Mouse (Mus musculus): ENCODE results near the gene Cd8a.

Gene Cd8a

DNA sequence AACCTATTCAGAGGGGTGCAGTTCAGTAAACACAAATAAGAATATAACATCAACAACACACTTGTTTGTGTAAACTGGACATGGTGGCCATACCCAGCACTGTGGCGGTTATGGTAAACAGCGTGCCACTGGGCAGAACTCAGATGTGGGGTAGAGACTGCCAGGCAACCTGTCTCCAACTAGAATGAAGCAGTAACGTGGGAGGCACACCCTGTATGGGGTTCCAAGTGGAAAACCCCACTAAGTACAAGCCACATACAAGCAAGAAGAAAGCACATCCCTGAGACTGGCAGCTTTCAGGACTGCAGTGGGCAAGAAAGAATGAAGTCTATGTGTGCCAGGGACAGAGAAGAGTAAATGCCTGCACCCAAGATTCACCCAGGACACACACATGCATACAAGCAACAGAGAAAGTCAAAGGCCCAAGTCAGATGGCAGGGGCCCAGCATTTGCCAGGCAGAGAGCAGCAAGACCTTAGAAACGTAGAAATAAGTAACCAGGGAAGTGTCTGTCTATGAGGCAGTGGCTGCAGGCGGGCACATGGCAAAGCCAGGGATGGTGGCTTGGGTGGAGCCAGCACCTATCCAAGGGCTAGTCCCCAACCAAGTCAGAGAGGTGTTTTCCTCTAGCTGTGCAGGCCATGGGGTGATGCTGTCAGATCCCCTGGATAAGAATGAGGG lies 1.0 kb upstream of the Cd8a start:
- DNase-seq = no peak

DNA sequence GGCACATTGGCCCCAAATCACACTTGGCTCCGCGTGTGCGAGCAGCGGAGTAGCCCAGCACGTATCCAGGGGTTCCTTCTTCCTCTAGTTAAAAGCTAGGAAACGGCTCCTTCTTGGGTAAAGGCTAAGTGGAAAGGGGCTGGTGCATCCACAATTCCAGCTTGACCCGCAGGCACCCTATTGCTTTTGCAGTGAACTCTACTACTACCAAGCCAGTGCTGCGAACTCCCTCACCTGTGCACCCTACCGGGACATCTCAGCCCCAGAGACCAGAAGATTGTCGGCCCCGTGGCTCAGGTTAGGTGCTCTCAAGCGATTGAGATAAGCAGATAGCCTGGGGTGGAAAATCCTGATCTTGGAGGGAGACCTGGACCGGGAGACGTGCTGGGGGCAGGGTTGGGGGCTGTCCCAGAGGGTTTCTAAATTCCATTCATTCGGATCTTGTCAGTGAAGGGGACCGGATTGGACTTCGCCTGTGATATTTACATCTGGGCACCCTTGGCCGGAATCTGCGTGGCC lies 1.1 kb downstream of the Cd8a start:
- DNase-seq = no peak

DNA sequence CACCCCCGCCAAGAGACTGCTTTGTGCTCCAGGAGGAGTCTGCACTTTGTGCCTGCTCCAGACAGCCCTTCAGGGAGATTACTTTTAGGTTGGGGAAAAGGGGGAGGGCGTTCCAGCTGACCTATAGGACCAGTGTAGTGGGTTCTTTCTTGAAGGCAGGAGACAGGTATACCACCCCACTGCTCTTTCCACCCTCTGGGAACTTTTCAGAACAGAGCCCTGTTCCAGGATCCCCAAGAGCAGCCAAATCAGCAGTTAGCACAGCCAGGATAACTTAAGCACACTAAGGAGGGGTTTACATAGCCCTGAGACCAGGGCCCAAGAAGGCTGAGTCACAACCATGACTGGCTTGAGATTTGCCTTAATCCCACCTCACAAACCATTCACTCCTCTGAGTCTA lies 1.7 kb downstream of the Cd8a start:
- DNase-seq = no peak

DNA sequence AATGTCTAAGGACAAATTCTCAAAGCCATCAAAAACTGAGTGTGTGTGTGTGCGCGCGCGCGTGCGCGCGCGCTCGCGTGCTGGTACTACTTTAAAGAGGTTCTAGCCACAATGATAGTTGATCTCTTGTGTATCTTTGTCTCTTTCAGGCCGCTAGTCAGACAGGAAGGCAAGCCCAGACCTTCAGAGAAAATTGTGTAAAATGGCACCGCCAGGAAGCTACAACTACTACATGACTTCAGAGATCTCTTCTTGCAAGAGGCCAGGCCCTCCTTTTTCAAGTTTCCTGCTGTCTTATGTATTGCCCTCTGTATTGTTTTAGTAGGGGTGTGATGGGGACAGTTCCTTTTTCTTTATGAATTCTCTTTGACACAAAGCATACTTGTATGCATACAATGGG lies 3.5 kb downstream of the Cd8a start:
- no peak for DNase-seq

DNA sequence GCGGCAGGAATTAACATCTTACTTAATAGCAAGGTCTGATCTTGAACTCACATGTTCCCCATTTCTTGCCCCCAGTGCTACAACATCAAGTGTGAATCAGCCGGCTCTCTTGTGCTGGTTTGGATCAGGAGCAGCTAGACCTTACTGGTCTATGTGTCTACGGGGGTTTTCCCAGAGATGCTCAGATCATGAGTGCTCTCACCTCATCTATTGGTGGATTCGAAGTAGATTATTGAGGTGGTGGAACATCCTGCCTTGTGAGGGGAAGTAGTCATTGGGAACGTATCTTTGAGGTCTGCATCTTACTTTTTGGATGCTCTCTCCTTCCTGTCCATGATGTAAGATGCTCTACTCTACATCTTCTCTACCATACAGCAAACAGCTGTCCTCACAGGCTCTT lies 8.4 kb downstream of the Cd8a start:
- DNase-seq = no peak

DNA sequence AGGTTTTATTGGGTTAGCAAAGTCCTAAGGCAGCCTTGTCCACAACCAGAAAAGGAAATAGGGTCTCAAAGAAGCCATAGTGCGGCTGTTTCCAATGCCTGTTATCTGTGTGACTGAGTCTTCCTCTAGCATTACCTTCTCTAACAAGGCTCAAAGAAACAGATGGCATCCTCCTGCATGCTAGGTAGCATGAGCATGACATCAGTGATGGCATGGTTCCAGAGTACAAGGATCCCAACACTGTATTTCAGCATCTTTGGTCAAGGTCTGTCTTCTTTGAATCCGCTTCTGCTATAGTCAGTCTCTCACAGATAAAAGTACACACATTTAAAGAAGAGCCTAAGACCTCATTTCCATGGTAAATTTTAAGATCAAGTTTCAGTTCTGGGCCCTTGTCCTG lies 17.3 kb downstream of the Cd8a start:
- no peak for DNase-seq

DNA sequence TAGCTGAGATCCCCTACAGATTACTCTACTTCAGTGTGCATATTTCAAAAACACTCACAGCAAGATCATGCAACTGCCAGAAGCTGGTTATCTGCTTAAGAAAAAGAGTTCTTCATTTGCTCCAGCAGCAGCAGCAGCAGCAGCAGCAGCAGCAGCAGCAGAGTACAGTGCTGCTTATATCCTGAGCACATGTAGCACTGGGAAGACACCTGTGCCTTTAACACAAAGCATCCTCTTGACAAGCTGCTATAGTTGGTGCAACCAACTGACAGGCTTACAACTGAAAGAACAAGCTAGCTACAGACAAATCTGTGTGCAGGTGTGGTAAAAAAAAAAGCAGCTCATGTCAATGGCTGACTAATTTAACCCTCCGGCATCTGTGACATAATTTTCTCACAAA lies 22.8 kb downstream of the Cd8a start:
- DNase-seq = no peak

DNA sequence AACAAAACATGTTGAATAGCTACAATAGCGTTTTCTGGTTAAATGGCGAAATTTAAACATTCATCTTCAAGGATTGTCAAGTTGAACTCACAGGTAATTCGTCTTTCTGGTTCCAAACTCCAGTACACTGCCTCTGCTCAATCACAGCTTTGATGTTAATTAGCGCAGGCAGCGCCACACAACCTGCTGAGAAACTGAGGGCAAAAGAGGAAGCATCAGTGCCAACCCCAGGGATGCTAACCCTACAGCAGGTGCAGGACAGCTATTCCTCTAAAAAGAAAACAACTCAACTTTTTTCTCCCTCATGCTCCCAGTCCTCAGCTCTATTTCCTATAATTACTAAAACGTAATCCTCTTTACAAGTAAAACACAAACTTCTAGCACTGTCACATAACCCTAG lies 23.5 kb downstream of the Cd8a start:
- DNase-seq = no peak

DNA sequence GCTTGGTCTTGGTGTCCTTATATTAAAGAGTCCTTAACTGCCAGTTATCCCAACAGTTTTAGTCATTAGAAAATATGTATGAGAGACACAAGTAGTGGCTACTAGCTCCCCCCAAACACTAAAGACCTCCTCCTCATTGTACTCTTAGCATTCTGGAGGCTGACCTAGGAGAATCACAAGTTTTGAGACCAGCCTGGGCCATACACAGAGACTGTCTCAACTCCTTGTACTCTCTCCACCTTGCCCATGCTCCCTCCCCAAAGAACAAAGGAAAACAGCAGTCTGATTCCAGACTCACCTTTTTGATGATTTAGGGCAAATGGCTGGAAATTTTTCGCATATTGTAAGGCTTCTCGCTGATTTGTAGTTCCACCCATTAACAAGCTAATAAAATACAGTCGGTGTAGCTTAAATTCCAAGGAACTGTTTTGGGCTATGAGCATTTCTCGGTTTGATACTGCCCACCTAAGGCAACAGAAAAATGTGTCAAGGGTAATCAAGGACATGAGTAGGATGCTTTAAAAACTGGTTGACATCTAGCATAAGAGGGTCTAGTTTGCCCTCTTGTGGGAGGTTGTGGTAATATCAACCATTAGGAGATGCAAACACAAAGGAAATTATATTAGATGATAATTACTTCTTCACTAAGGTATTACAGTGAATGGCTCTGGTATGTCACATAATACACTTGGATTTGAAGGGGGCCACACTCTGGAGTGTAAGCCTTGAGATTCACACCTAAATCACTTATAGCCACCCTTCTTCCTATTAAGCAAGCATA lies 25.8 kb downstream of the Cd8a start:
- peak; percentile 31 for DNase-seq

DNA sequence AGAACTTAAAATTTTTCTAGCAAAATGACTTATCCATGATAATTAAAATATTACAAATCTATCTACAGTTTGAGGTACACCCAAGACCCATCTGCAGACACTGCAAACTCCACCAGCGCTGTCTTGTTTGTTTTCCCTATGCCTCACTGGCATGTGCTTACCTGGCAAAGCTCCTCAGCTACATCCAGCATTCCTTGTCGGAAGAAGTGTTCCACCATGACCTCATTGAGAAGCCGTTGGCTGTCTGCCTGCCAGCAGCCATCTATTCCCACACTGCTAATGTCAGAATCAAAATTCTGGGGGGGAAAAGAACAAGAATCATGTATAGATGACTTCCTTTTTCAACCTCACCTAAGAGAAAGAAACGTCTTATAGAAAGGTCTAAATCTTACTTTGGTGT lies 41.4 kb downstream of the Cd8a start:
- DNase-seq = no peak

DNA sequence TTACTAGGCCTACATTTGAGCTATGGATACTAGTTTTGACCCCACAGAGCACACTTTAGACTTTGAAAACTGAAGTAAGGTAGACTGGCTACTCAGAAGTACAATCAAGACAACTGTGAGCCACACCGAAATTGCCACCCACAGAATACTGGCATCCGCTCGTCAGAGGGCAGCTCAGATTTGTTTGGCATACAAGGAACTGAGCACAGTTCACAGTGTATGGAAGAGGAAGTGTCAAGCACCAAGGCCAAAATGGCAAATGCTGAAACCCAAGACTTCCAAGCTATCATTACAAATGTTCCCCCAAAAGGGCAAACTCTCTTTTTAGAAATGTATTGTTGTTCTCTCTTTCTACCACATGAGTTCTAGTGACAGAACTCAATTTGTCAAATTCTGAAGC lies 42.2 kb downstream of the Cd8a start:
- no peak for DNase-seq

DNA sequence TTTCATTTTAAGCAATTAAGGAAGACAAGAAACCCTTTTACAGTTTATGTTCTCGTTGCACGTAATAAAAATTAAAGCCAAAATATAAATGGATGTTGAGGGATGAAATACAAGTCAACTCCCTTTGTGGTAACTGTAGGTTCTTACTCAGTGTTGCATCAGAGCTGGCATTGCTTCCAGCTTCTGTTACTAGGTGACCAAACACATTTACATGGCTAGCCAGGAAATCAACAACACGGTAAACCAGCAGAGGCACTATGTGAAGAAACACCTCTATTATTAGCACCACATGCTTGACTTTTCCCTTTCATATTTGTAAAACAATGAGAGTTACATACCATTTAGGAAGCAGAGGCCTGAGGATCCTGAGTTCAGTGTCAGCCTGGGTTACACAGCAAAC lies 45.6 kb downstream of the Cd8a start:
- DNase-seq = peak; percentile 25

DNA sequence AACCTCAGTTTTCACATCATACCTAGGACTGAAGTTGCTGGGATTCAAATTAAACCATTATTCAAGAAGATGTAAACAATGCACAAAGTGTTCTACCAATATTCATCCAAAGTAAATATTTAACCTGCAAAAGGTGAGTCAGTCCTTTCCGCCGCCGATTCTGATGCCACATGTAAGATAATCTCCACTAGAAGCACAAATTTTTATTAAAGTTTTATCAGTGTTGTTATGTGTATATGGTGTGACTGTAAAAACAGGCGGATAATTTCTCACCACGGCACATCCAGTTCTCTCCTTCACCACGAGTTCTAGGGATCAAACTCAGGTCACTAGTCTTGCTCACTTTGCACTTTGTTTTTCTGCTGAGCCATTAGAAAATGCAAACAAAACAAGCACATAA lies 47.6 kb downstream of the Cd8a start:
- no peak for DNase-seq

DNA sequence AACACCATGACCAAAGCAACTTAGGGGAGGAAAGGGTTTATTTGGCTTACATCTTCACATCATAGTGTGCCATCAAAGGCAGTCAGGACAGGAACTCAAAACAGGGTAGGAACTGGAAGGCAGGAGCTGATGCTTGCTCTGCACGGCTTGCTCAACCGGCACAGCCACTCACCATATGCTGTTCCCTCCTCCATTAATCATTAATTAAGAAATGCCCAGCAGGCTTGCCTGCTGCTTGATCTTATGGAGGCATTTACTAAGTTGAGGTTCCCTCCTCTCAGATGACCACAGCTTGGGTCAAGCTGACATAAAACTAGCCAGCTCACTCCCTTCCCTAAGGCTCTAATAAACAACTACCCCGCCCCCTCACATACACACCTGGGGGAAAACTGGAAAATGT lies 48.9 kb downstream of the Cd8a start:
- no peak for DNase-seq

DNA sequence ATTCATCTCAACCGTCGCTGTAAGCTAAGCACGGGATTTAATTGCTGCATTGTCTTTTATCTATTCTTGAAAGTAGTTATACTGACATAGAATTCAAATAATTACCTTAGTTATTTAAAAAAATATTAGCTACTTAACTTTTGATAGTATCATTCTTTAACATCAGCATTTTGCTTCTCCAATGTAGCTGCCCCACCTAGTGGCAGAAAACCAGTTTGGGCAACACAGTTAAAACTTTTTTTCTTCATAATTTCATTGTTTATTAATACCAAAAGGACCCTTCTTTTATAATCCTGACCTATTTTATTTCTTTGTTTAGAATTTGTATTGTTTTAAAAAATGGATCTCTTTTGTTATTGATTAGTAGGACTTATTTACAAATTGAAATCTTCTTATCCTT lies 49.9 kb downstream of the Cd8a start:
- peak; percentile 42 for DNase-seq

DNA sequence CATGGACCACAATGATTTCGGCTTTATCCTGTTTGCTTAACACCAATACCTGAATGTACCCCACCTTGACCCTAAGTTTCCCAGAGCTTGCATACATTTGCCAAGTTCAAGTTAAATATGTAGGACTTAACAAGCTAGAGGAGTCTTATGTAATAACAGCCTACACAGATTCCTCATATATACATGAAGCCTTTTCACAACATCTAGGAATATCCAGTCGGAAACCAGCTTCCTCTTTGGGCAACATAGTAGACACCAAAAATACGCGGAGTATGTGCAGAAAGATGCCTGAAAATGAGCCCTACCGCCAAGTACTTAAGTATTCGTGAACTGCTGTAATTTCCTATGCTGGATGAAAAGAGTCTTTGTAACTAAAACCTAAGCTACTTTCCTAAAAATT lies 52.5 kb downstream of the Cd8a start:
- no peak for DNase-seq

DNA sequence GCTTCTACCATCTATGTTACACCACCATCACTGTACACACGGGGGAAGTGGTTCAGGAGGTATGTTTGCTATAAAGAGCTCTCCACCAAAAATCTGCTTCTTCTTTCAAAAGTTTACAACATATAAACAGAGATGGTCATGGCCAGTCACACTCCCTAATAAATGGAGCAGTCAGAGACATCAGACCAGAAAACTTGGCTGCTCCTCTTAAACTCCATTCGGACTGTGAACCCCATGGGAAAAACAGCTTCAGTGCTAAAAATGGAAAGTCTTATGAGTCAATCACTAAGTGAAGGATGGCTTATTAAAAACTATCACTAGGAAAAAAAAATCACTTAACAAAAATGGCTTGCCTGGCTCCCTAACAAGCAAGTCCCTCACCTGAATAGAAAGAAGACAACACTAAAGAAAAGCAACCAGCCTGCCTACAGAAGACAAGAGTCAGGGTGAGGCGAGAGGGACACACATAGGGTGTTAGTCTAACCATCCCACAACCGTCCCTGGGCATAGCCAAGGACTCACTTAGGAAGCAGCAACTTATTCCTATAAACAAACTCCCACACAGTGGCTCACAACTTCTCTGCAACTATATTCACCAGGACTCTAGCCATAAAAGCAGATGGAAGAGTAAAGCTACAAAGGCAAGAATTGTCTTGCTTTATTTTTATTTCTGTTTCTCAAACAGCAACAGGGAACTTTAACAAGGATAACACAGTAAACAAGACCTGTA lies 54.9 kb downstream of the Cd8a start:
- no peak for DNase-seq
